Mouse (Mus musculus) liver, embryonic 15.5 days (tissue): ENCODE measurements at regions not wholly inside any gene's neighbourhood (a gene's known extent, or its start where the extent isn't known, plus 50 kb on each side); places are given as distances from the start of the nearest gene placed in this dataset.

Source experiments
- ATAC-seq: fragments of 200-750 bp; cut with Nextera tagmentation; 2 replicates; pipeline ENCODE4 v1.8.0; 2017; ENCODE audit warnings: moderate number of reproducible peaks, mild to moderate bottlenecking, moderate library complexity; ENCODE audit not compliant: insufficient read depth
- H3K27ac ChIP-seq: fragments of 300-500 bp; sonication (generic); replicated peaks from 2 replicates; pipeline ENCODE4 v1.5.1; 2015; ENCODE audit warnings: mild to moderate bottlenecking, inconsistent platforms
- H3K27me3 ChIP-seq: fragments of 300-500 bp; sonication (generic); 2 replicates; pipeline ENCODE4 v1.6.1; 2015; ENCODE audit warnings: mild to moderate bottlenecking, inconsistent platforms
- H3K36me3 ChIP-seq: fragments of 300-500 bp; sonication (generic); replicated peaks from 2 replicates; pipeline ENCODE4 v1.6.1; 2015; ENCODE audit warnings: moderate library complexity, mild to moderate bottlenecking, inconsistent platforms
- H3K4me1 ChIP-seq: fragments of 300-500 bp; sonication (generic); replicated peaks from 2 replicates; pipeline ENCODE4 v1.6.1; 2015; ENCODE audit warnings: inconsistent platforms
- H3K4me2 ChIP-seq: fragments of 300-500 bp; sonication (generic); 2 replicates; pipeline ENCODE4 v1.6.1; 2015; ENCODE audit warnings: moderate library complexity, mild to moderate bottlenecking, inconsistent platforms
- H3K4me3 ChIP-seq: fragments of 300-500 bp; sonication (generic); replicated peaks from 2 replicates; pipeline ENCODE4 v1.5.1; 2015; ENCODE audit warnings: mild to moderate bottlenecking, inconsistent platforms
- H3K9ac ChIP-seq: fragments of 300-500 bp; sonication (generic); 2 replicates; pipeline ENCODE4 v1.6.1; 2015; ENCODE audit warnings: moderate library complexity, mild to moderate bottlenecking, inconsistent platforms
- H3K9me3 ChIP-seq: fragments of 300-500 bp; sonication (generic); replicated peaks from 2 replicates; pipeline ENCODE4 v1.6.1; 2016; ENCODE audit warnings: inconsistent platforms
- WGBS: fragments of 180-500 bp; shearing (Covaris S2); methylation state at CpG from one replicate; pipeline ENCODE4 v1.1.7; 2015; ENCODE audit warnings: mixed read lengths; ENCODE audit not compliant: insufficient replicate concordance; 5-methylcytosine and 5-hydroxymethylcytosine counted together

DNA sequence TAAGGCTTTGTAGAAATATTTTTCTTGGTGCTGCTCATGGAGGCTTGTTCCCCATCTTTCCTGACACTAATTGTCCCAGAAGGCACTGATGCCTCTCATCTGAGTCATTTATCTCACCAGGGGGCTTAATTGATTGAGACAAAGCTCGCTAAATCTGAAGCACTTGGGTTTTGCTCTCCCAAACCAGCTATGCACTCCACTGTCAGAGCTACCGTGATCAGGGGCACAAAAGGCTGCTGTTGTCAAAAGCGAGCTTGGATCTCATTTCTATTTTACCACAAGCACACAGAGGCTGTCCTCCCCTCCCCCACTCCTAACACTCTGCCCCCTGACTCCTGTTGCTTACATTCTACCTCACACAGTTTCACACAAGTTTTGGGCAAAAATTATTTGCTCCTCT lies 443.5 kb upstream of the Nr2f1 start:
- Histone ChIP-seq H3K36me3 (no peaks in the 10 kb centered on the region), H3K27me3 (no peaks in the 10 kb centered on the region), H3K27ac (no peak overlapping the region), H3K9ac (no peak overlapping the region), H3K4me1 (no peaks in the 10 kb centered on the region), H3K4me2 (no peak overlapping the region), H3K4me3 (no peak overlapping the region), H3K9me3 (no peaks in the 10 kb centered on the region)
- ATAC-seq, result no peak
- WGBS, result 11% methylated on average over 3 of the region's 3 CpGs

GRCm38 (mm10) chr13:78642443-78642729 lies 442.8 kb upstream of the Nr2f1 start:
- Histone ChIP-seq H3K4me3 (no peak overlapping the region), H3K4me2 (no peak overlapping the region), H3K27ac (no peak overlapping the region), H3K9me3 (no peaks in the 10 kb centered on the region), H3K27me3 (no peaks in the 10 kb centered on the region), H3K4me1 (no peaks in the 10 kb centered on the region), H3K36me3 (no peaks in the 10 kb centered on the region), H3K9ac (no peak overlapping the region)
- 75% methylated on average over 3 of the region's 3 CpGs for WGBS
- ATAC-seq, result no peak

GRCm38 (mm10) chr13:78641687-78642442 lies 442.3 kb upstream of the Nr2f1 start:
- ATAC-seq, result no peak
- no peak overlapping the region for H3K27ac ChIP-seq
- no peaks in the 10 kb centered on the region for H3K4me1 ChIP-seq
- no peak overlapping the region for H3K9ac ChIP-seq
- H3K27me3 ChIP-seq, result no peaks in the 10 kb centered on the region
- H3K36me3 ChIP-seq, result no peaks in the 10 kb centered on the region
- no peak overlapping the region for H3K4me2 ChIP-seq
- no peak overlapping the region for H3K4me3 ChIP-seq
- no peaks in the 10 kb centered on the region for H3K9me3 ChIP-seq
- WGBS, result 66% methylated on average over 5 of the region's 5 CpGs

- Histone ChIP-seq H3K4me1 (no peaks in the 10 kb centered on the region), H3K4me2 (no peak overlapping the region), H3K27ac (no peak overlapping the region), H3K4me3 (no peak overlapping the region), H3K36me3 (no peaks in the 10 kb centered on the region), H3K9me3 (no peaks in the 10 kb centered on the region), H3K27me3 (no peaks in the 10 kb centered on the region), H3K9ac (no peak overlapping the region)
- ATAC-seq, result no peak
- 53% methylated on average over 1 of the region's 1 CpGs for WGBS
Measured at GRCm38 (mm10) chr13:78640340-78640739, 440.8 kb upstream of the Nr2f1 start.

DNA sequence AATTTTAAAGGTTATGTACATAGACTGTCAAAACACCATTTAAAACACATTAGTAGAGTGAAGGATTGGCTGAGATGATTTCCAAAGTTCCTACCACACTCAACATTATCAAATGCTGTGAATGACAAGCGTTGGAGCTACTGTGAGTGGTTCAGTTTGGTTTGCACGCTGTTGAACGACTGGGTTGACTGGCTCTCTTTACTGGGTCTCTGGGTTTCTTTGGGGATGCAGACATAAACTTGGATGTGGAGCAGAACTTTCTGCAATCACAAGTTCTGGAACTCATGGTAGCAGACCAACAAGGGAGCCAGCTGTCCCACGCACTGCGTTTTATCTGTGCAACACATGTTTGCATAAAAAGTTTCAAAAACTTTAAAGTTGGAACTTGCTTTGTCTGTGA lies 438.9 kb upstream of the Nr2f1 start:
- Histone ChIP-seq H3K9ac (no peak overlapping the region), H3K27ac (no peak overlapping the region), H3K4me1 (no peaks in the 10 kb centered on the region), H3K4me3 (no peak overlapping the region), H3K4me2 (no peak overlapping the region), H3K27me3 (no peaks in the 10 kb centered on the region), H3K36me3 (no peaks in the 10 kb centered on the region), H3K9me3 (no peaks in the 10 kb centered on the region)
- 62% methylated on average over 5 of the region's 5 CpGs for WGBS
- no peak for ATAC-seq

- Histone ChIP-seq H3K27me3 (no peaks in the 10 kb centered on the region), H3K4me1 (no peaks in the 10 kb centered on the region), H3K4me2 (no peak overlapping the region), H3K36me3 (no peaks in the 10 kb centered on the region), H3K27ac (no peak overlapping the region), H3K9ac (no peak overlapping the region), H3K9me3 (no peaks in the 10 kb centered on the region), H3K4me3 (no peak overlapping the region)
- no peak for ATAC-seq
- WGBS, result 56% methylated on average over 2 of the region's 2 CpGs
Measured at GRCm38 (mm10) chr13:78631609-78632008, 432.1 kb upstream of the Nr2f1 start.

- Histone ChIP-seq H3K9me3 (no peaks in the 10 kb centered on the region), H3K4me1 (no peaks in the 10 kb centered on the region), H3K27me3 (no peaks in the 10 kb centered on the region), H3K9ac (no peak overlapping the region), H3K4me3 (no peak overlapping the region), H3K36me3 (no peaks in the 10 kb centered on the region), H3K27ac (no peak overlapping the region), H3K4me2 (no peak overlapping the region)
- WGBS, result 48% methylated on average over 10 of the region's 10 CpGs
- ATAC-seq, result no peak
Measured at GRCm38 (mm10) chr13:78629041-78629727, 429.6 kb upstream of the Nr2f1 start.

GRCm38 (mm10) chr13:78623652-78624051 lies 424.1 kb upstream of the Nr2f1 start:
- H3K27ac ChIP-seq, result no peak overlapping the region
- H3K9ac ChIP-seq, result no peak overlapping the region
- no peak for ATAC-seq
- H3K4me3 ChIP-seq, result no peak overlapping the region
- H3K27me3 ChIP-seq, result no peaks in the 10 kb centered on the region
- H3K36me3 ChIP-seq, result no peaks in the 10 kb centered on the region
- no peaks in the 10 kb centered on the region for H3K9me3 ChIP-seq
- H3K4me1 ChIP-seq, result no peaks in the 10 kb centered on the region
- WGBS, result 44% methylated on average over 2 of the region's 2 CpGs
- H3K4me2 ChIP-seq, result no peak overlapping the region

- Histone ChIP-seq H3K27me3 (no peaks in the 10 kb centered on the region), H3K36me3 (no peaks in the 10 kb centered on the region), H3K4me3 (no peak overlapping the region), H3K4me1 (no peaks in the 10 kb centered on the region), H3K4me2 (no peak overlapping the region), H3K9me3 (no peaks in the 10 kb centered on the region), H3K27ac (no peak overlapping the region), H3K9ac (no peak overlapping the region)
- ATAC-seq, result no peak
- WGBS, result 69% methylated on average over 1 of the region's 1 CpGs
Measured at GRCm38 (mm10) chr13:78602861-78603211, 403.3 kb upstream of the Nr2f1 start.

DNA sequence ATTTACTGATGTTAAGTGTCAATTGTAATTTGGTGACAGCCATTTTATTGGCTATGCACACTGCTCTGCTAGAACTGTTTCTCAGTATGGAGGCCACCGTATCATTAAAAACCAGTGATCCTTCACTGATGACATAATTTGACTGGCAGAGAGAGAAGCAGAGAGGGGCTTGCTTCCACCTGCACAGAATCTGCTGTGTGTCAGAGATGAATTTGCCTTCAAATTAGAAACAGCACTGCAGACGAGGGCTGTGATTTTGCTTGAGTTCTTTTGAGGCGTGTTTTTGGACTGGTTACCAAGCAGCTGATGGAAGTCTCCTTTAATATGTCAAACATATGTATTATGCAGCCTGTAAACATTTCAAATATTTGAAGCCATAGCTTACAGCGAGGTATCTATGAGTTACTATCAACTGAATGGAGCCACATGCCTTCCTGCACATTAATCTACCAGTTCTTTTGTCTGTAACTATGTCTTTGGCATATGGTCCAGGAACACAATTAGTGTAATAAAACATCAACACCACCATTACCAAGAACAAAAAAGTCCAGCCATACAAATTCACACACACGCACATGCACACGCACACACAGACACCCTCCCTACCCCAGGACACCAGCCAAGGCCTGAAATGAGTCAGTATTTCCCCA lies 402.8 kb upstream of the Nr2f1 start:
- Histone ChIP-seq H3K9me3 (no peaks in the 10 kb centered on the region), H3K9ac (no peak overlapping the region), H3K36me3 (no peaks in the 10 kb centered on the region), H3K27ac (no peak overlapping the region), H3K4me2 (no peak overlapping the region), H3K4me3 (no peak overlapping the region), H3K27me3 (no peaks in the 10 kb centered on the region), H3K4me1 (no peaks in the 10 kb centered on the region)
- 60% methylated on average over 6 of the region's 6 CpGs for WGBS
- no peak for ATAC-seq

GRCm38 (mm10) chr13:78580863-78581595 lies 381.5 kb upstream of the Nr2f1 start:
- H3K36me3 ChIP-seq, result no peaks in the 10 kb centered on the region
- H3K27me3 ChIP-seq, result no peaks in the 10 kb centered on the region
- no peak overlapping the region for H3K4me3 ChIP-seq
- no peaks in the 10 kb centered on the region for H3K4me1 ChIP-seq
- H3K27ac ChIP-seq, result no peak overlapping the region
- H3K9me3 ChIP-seq, result 0 out of 2 replicates have a peak, but pooled peaks cover 2% of the 10 kb centered on the region
- 44% methylated on average over 7 of the region's 7 CpGs for whole genome bisulfite sequencing
- no peak overlapping the region for H3K4me2 ChIP-seq
- no peak for ATAC-seq
- H3K9ac ChIP-seq, result no peak overlapping the region
